Mouse (Mus musculus): Measurements from ENCODE around the gene Lhx2. TPM values are rescaled to one million over a fixed set of nuclear protein-coding genes. Genes with fewer than 3 reads are reported as not detected.

Lhx2 gene
- polyA plus RNA-seq, 1 experiment from 2014 or later = 8.5 TPM

- Histone ChIP-seq H3K9me3 (no peaks in the 10 kb centered on the region), H3K4me3 (no peak overlapping the region), H3K4me1 (peaks cover 21% of the 10 kb centered on the region), H3K27ac (no peak overlapping the region), H3K9ac (no peak overlapping the region), H3K36me3 (no peaks in the 10 kb centered on the region), H3K4me2 (peak overlapping the region; percentile 24; the same call in 1 of the 2 replicates), H3K27me3 (peaks cover 73% of the 10 kb centered on the region)
- no peak for ATAC-seq (ENCODE audit: insufficient number of reproducible peaks, low FRiP score, low TSS enrichment, low read depth)
- WGBS = 7% methylated on average over 17 of the region's 17 CpGs
These were observed 2.5 kb upstream of the Lhx2 start for GRCm38 (mm10) chr2:38336606-38337005.

- H3K27me3 ChIP-seq = peaks cover 77% of the 10 kb centered on the region
- H3K4me1 ChIP-seq = peaks cover 21% of the 10 kb centered on the region
- 16% methylated on average over 6 of the region's 6 CpGs for WGBS
- no peaks in the 10 kb centered on the region for H3K9me3 ChIP-seq
- H3K4me3 ChIP-seq = no peak overlapping the region
- no peak overlapping the region for H3K4me2 ChIP-seq
- H3K36me3 ChIP-seq = no peaks in the 10 kb centered on the region
- no peak overlapping the region for H3K9ac ChIP-seq
- ATAC-seq (ENCODE audit: insufficient number of reproducible peaks, low FRiP score, low TSS enrichment, low read depth) = no peak
- no peak overlapping the region for H3K27ac ChIP-seq
These were observed 1.9 kb upstream of the Lhx2 start for GRCm38 (mm10) chr2:38337091-38337640.

GRCm38 (mm10) chr2:38337681-38338080 lies 1.4 kb upstream of the Lhx2 start:
- peaks cover 21% of the 10 kb centered on the region for H3K4me1 ChIP-seq
- no peaks in the 10 kb centered on the region for H3K9me3 ChIP-seq
- H3K27ac ChIP-seq = no peak overlapping the region
- 57% methylated on average over 5 of the region's 5 CpGs for WGBS
- no peak overlapping the region for H3K4me2 ChIP-seq
- H3K4me3 ChIP-seq = no peak overlapping the region
- peaks cover 81% of the 10 kb centered on the region for H3K27me3 ChIP-seq
- H3K36me3 ChIP-seq = no peaks in the 10 kb centered on the region
- no peak for ATAC-seq (ENCODE audit: insufficient number of reproducible peaks, low FRiP score, low TSS enrichment, low read depth)
- H3K9ac ChIP-seq = no peak overlapping the region

- no peaks in the 10 kb centered on the region for H3K9me3 ChIP-seq
- no peak for ATAC-seq (ENCODE audit: insufficient number of reproducible peaks, low FRiP score, low TSS enrichment, low read depth)
- peak overlapping the region; percentile 97 for H3K4me2 ChIP-seq
- H3K4me3 ChIP-seq = peak overlapping the region; percentile 53
- no peak overlapping the region for H3K9ac ChIP-seq
- H3K27ac ChIP-seq = no peak overlapping the region
- no peaks in the 10 kb centered on the region for H3K36me3 ChIP-seq
- WGBS = 16% methylated on average over 5 of the region's 5 CpGs
- H3K27me3 ChIP-seq = peaks cover 82% of the 10 kb centered on the region
- peaks cover 21% of the 10 kb centered on the region for H3K4me1 ChIP-seq
These were observed 641 bp upstream of the Lhx2 start for GRCm38 (mm10) chr2:38338348-38338932.

- peaks cover 92% of the 10 kb centered on the region for H3K27me3 ChIP-seq
- no peak for ATAC-seq (ENCODE audit: insufficient number of reproducible peaks, low FRiP score, low TSS enrichment, low read depth)
- peaks cover 18% of the 10 kb centered on the region for H3K4me1 ChIP-seq
- H3K36me3 ChIP-seq = no peaks in the 10 kb centered on the region
- peak overlapping the region; percentile 97 for H3K4me2 ChIP-seq
- H3K27ac ChIP-seq = no peak overlapping the region
- H3K9ac ChIP-seq = peak overlapping the region; percentile 40; the same call in 1 of the 2 replicates
- H3K9me3 ChIP-seq = no peaks in the 10 kb centered on the region
- H3K4me3 ChIP-seq = peak overlapping the region; percentile 53
- 5% methylated on average over 9 of the region's 9 CpGs for WGBS
These were observed 987 bp downstream of the Lhx2 start for GRCm38 (mm10) chr2:38339910-38340625.

GRCm38 (mm10) chr2:38340626-38341200 lies 1.6 kb downstream of the Lhx2 start:
- Histone ChIP-seq H3K4me3 (no peak overlapping the region), H3K4me2 (no peak overlapping the region), H3K36me3 (no peaks in the 10 kb centered on the region), H3K27ac (no peak overlapping the region), H3K27me3 (peaks cover 92% of the 10 kb centered on the region), H3K9ac (no peak overlapping the region), H3K4me1 (peaks cover 18% of the 10 kb centered on the region), H3K9me3 (no peaks in the 10 kb centered on the region)
- 11% methylated on average over 10 of the region's 10 CpGs for WGBS
- ATAC-seq (ENCODE audit: insufficient number of reproducible peaks, low FRiP score, low TSS enrichment, low read depth) = no peak

- ATAC-seq (ENCODE audit: insufficient number of reproducible peaks, low FRiP score, low TSS enrichment, low read depth) = no peak
- H3K9me3 ChIP-seq = no peaks in the 10 kb centered on the region
- H3K4me1 ChIP-seq = peaks cover 26% of the 10 kb centered on the region
- H3K9ac ChIP-seq = no peak overlapping the region
- H3K4me3 ChIP-seq = no peak overlapping the region
- no peak overlapping the region for H3K27ac ChIP-seq
- H3K4me2 ChIP-seq = no peak overlapping the region
- H3K36me3 ChIP-seq = no peaks in the 10 kb centered on the region
- WGBS = 43% methylated on average over 1 of the region's 1 CpGs
- H3K27me3 ChIP-seq = peaks cover 94% of the 10 kb centered on the region
These were observed 4.5 kb downstream of the Lhx2 start for GRCm38 (mm10) chr2:38343573-38343972.

- Histone ChIP-seq H3K4me2 (no peak overlapping the region), H3K27me3 (peaks cover 95% of the 10 kb centered on the region), H3K4me3 (no peak overlapping the region), H3K36me3 (no peaks in the 10 kb centered on the region), H3K9me3 (no peaks in the 10 kb centered on the region), H3K4me1 (peaks cover 18% of the 10 kb centered on the region), H3K27ac (no peak overlapping the region), H3K9ac (no peak overlapping the region)
- no peak for ATAC-seq (ENCODE audit: insufficient number of reproducible peaks, low FRiP score, low TSS enrichment, low read depth)
These were observed 5.6 kb downstream of the Lhx2 start for GRCm38 (mm10) chr2:38344727-38345126.

- Histone ChIP-seq H3K9ac (no peak overlapping the region), H3K9me3 (no peaks in the 10 kb centered on the region), H3K36me3 (no peaks in the 10 kb centered on the region), H3K4me2 (no peak overlapping the region), H3K27me3 (peaks cover 95% of the 10 kb centered on the region), H3K27ac (no peak overlapping the region), H3K4me1 (peaks cover 33% of the 10 kb centered on the region), H3K4me3 (no peak overlapping the region)
- no peak for ATAC-seq (ENCODE audit: insufficient number of reproducible peaks, low FRiP score, low TSS enrichment, low read depth)
- WGBS = 12% methylated on average over 6 of the region's 6 CpGs
These were observed 7.3 kb downstream of the Lhx2 start for GRCm38 (mm10) chr2:38346417-38346816.

- no peaks in the 10 kb centered on the region for H3K9me3 ChIP-seq
- peaks cover 96% of the 10 kb centered on the region for H3K27me3 ChIP-seq
- peak overlapping the region; percentile 42 for H3K4me3 ChIP-seq
- no peak for ATAC-seq (ENCODE audit: insufficient number of reproducible peaks, low FRiP score, low TSS enrichment, low read depth)
- peaks cover 40% of the 10 kb centered on the region for H3K4me1 ChIP-seq
- H3K27ac ChIP-seq = no peak overlapping the region
- peak overlapping the region; percentile 82 for H3K4me2 ChIP-seq
- WGBS = 11% methylated on average over 15 of the region's 15 CpGs
- no peak overlapping the region for H3K9ac ChIP-seq
- no peaks in the 10 kb centered on the region for H3K36me3 ChIP-seq
These were observed 8.0 kb downstream of the Lhx2 start for GRCm38 (mm10) chr2:38346881-38347764.

GRCm38 (mm10) chr2:38347811-38348551 lies 8.9 kb downstream of the Lhx2 start:
- ATAC-seq (ENCODE audit: insufficient number of reproducible peaks, low FRiP score, low TSS enrichment, low read depth) = no peak
- WGBS = under 1% methylated on average over 54 of the region's 54 CpGs
- Histone ChIP-seq H3K27ac (no peak overlapping the region), H3K27me3 (peaks cover 98% of the 10 kb centered on the region), H3K4me2 (peak overlapping the region; percentile 82), H3K9me3 (no peaks in the 10 kb centered on the region), H3K4me3 (peak overlapping the region; percentile 42), H3K36me3 (no peaks in the 10 kb centered on the region), H3K9ac (peak overlapping the region; percentile 37; the same call in 1 of the 2 replicates), H3K4me1 (peaks cover 44% of the 10 kb centered on the region)
